Comparison of ENCODE assay signal across 26 mouse cellular contexts in genomic region chr8:56970311-56970710, GRCm38 (mm10).
DNase-seq lines count a peak whose midpoint lies in the region; ATAC-seq and TF ChIP-seq lines count a peak whose summit lies in the region.
"Had no signal": no experiment of that assay in that cellular context is flagged by ENCODE, and none has a peak within 500 bp of the region (broad histone marks: within the 10 kb centered on the region; RNA-seq: fewer than 3 reads in every experiment).

No protein-coding gene starts in this region.

- H3K9me3 ChIP-seq in kidney, embryonic 15.5 days (replicated peaks): no peaks in the 10 kb centered on the region
- no peaks in the 10 kb centered on the region for H3K9me3 ChIP-seq in lung, embryonic 16.5 days (ENCODE audit: control insufficient read depth, low read length)
- no peaks in the 10 kb centered on the region for H3K9me3 ChIP-seq in limb, embryonic 10.5 days (replicated peaks)
- H3K9me3 ChIP-seq: embryonic facial prominence, embryonic 15.5 days; heart, embryonic 12.5 days; heart, embryonic 15.5 days; hindbrain, embryonic 10.5 days; hindbrain, embryonic 13.5 days had no signal

- TF ChIP-seq CTCF in kidney, adult 2 months (conservative IDR thresholded peaks at IDR 0.05; ENCODE audit: insufficient read depth, insufficient read length, low read depth, low read length): no peak

- no peak overlapping the region for H3K27ac ChIP-seq in kidney, embryonic 15.5 days
- H3K27ac ChIP-seq in kidney, adult 2 months (ENCODE audit: insufficient read depth, low read depth, low read length): no peak overlapping the region
- no peak overlapping the region for H3K27ac ChIP-seq in lung, embryonic 16.5 days (ENCODE audit: low read length)
- H3K27ac ChIP-seq in limb, embryonic 10.5 days: 0 out of 2 replicates have a peak overlapping the region, but pooled peaks have one; percentile 28
- H3K27ac ChIP-seq: embryonic facial prominence, embryonic 15.5 days; heart, embryonic 15.5 days; hindbrain, embryonic 10.5 days; hindbrain, embryonic 13.5 days had no signal

- no peak overlapping the region for H3K4me2 ChIP-seq in kidney, embryonic 15.5 days
- H3K4me2 ChIP-seq in lung, embryonic 16.5 days (ENCODE audit: low read depth, low read length): no peak overlapping the region
- H3K4me2 ChIP-seq: embryonic facial prominence, embryonic 15.5 days; heart, embryonic 12.5 days; heart, embryonic 15.5 days; hindbrain, embryonic 13.5 days had no signal

- no peak overlapping the region for H3K4me3 ChIP-seq in kidney, embryonic 15.5 days (replicated peaks)
- no peak overlapping the region for H3K4me3 ChIP-seq in kidney, adult 2 months (ENCODE audit: insufficient read depth, low read depth, low read length)
- no peak overlapping the region for H3K4me3 ChIP-seq in lung, embryonic 16.5 days (ENCODE audit: low read length)
- H3K4me3 ChIP-seq in limb, embryonic 10.5 days: no peak overlapping the region
- H3K4me3 ChIP-seq: embryonic facial prominence, embryonic 15.5 days; heart, embryonic 12.5 days; heart, embryonic 15.5 days; hindbrain, embryonic 10.5 days; hindbrain, embryonic 13.5 days had no signal

- no peaks in the 10 kb centered on the region for H3K4me1 ChIP-seq in kidney, embryonic 15.5 days
- H3K4me1 ChIP-seq in kidney, adult 2 months (ENCODE audit: control insufficient read depth, insufficient read depth, low read length): no peaks in the 10 kb centered on the region
- H3K4me1 ChIP-seq in lung, embryonic 16.5 days (replicated peaks; ENCODE audit: control insufficient read depth, insufficient read depth, low read length): no peaks in the 10 kb centered on the region
- H3K4me1 ChIP-seq in limb, embryonic 10.5 days: peaks cover 17% of the 10 kb centered on the region
- H3K4me1 ChIP-seq: embryonic facial prominence, embryonic 15.5 days; hindbrain, embryonic 10.5 days; hindbrain, embryonic 13.5 days had no signal

- DNase-seq in kidney, adult 2 months: no peak
- DNase-seq in lung, postnatal 14 days: no peak
- no peak for DNase-seq in limb, embryonic 10.5 days (ENCODE audit: low spot score)
- no peak for DNase-seq in cerebellum, postnatal 36 days
- DNase-seq: adrenal gland, adult 2 months; adrenal gland, postnatal 14 days; cerebellum, adult 11 months; cerebellum, adult 2 months; cerebellum, adult 9-11 months; cerebellum, postnatal 25 days; embryo, embryonic 11 days; forebrain, postnatal 0 days; gastrocnemius, postnatal 25 days; heart, adult 18-20 months; heart, postnatal 10 days; heart, postnatal 36 days had no signal

- H3K9ac ChIP-seq in kidney, embryonic 15.5 days: no peak overlapping the region
- H3K9ac ChIP-seq in lung, embryonic 16.5 days (ENCODE audit: low read length): no peak overlapping the region
- H3K9ac ChIP-seq: embryonic facial prominence, embryonic 15.5 days; forebrain, postnatal 0 days; heart, embryonic 12.5 days; heart, embryonic 15.5 days; hindbrain, embryonic 13.5 days had no signal

- TF ChIP-seq POLR2A in kidney, adult 2 months (IDR thresholded peaks at IDR 0.05; ENCODE audit: low read depth, low read length): no peak

- H3K36me3 ChIP-seq in kidney, embryonic 15.5 days: no peaks in the 10 kb centered on the region
- H3K36me3 ChIP-seq in kidney, adult 2 months (ENCODE audit: control insufficient read depth, insufficient read depth, low read length): no peaks in the 10 kb centered on the region
- no peaks in the 10 kb centered on the region for H3K36me3 ChIP-seq in lung, embryonic 16.5 days (ENCODE audit: control insufficient read depth, insufficient read depth, low read length)
- H3K36me3 ChIP-seq in limb, embryonic 10.5 days: no peaks in the 10 kb centered on the region
- H3K36me3 ChIP-seq: embryonic facial prominence, embryonic 15.5 days; heart, embryonic 12.5 days; heart, embryonic 15.5 days; hindbrain, embryonic 10.5 days; hindbrain, embryonic 13.5 days had no signal

- no peaks in the 10 kb centered on the region for H3K27me3 ChIP-seq in kidney, embryonic 15.5 days
- no peaks in the 10 kb centered on the region for H3K27me3 ChIP-seq in kidney, adult 2 months (replicated peaks; ENCODE audit: control insufficient read depth, insufficient read depth, low read length)
- H3K27me3 ChIP-seq in lung, embryonic 16.5 days (ENCODE audit: control insufficient read depth, insufficient read depth, low read depth, low read length): no peaks in the 10 kb centered on the region
- no peaks in the 10 kb centered on the region for H3K27me3 ChIP-seq in limb, embryonic 10.5 days (ENCODE audit: low read depth, poor library complexity, severe bottlenecking)
- H3K27me3 ChIP-seq: embryonic facial prominence, embryonic 15.5 days; heart, embryonic 12.5 days; heart, embryonic 15.5 days; hindbrain, embryonic 13.5 days had no signal

- peak; percentile 52; the same call in 1 of the 2 replicates for ATAC-seq in kidney, embryonic 15.5 days (replicated peaks; ENCODE audit: low FRiP score)
- ATAC-seq in lung, embryonic 16.5 days (ENCODE audit: low read depth): 0 out of 2 replicates have a peak, but pooled peaks have one; percentile 49
- ATAC-seq: CD4-positive, CD25-positive, alpha-beta regulatory T cell, adult 4 months; forebrain, embryonic 14.5 days; forebrain, postnatal 0 days; hindbrain, embryonic 16.5 days had no signal

- 7% methylated on average over 3 of the region's 3 CpGs for WGBS in kidney, embryonic 15.5 days
- 19% methylated on average over 3 of the region's 3 CpGs for WGBS in kidney, adult 2 months
- WGBS in lung, embryonic 16.5 days: 29% methylated on average over 3 of the region's 3 CpGs
- WGBS in limb, embryonic 10.5 days: 46% methylated on average over 3 of the region's 3 CpGs
